Mouse (Mus musculus) erythroblast, embryonic 14.5 days (primary cell): ENCODE measurements at regions not wholly inside any gene's neighbourhood (a gene's known extent, or its start where the extent isn't known, plus 50 kb on each side); places are given as distances from the start of the nearest gene placed in this dataset.

Experiments
- H3K27me3 ChIP-seq: 2 replicates; pipeline ENCODE4 v1.6.1; 2012; ENCODE audit warnings: inconsistent platforms; ENCODE audit not compliant: control insufficient read depth
- H3K36me3 ChIP-seq: 2 replicates; pipeline ENCODE4 v1.6.1; 2012; ENCODE audit warnings: mild to moderate bottlenecking, inconsistent platforms; ENCODE audit not compliant: control insufficient read depth
- H3K4me1 ChIP-seq: 2 replicates; pipeline ENCODE4 v1.6.1; 2012; ENCODE audit warnings: inconsistent platforms; ENCODE audit not compliant: control insufficient read depth
- H3K4me3 ChIP-seq: replicated peaks from 2 replicates; pipeline ENCODE3; 2012; ENCODE audit warnings: moderate library complexity, mild to moderate bottlenecking, inconsistent platforms
- H3K9me3 ChIP-seq: 2 replicates; pipeline ENCODE4 v1.6.1; 2012; ENCODE audit warnings: low read length, inconsistent platforms, mixed read lengths; ENCODE audit not compliant: control insufficient read depth
- GATA1 ChIP-seq: IDR thresholded peaks from 2 replicates; pipeline ENCODE4 v1.6.1; 2012; ENCODE audit warnings: low read length, inconsistent platforms, mixed read lengths
- TAL1 ChIP-seq: IDR thresholded peaks from 3 replicates; pipeline ENCODE4 v1.6.1; 2012; ENCODE audit warnings: low read length, inconsistent platforms, mixed read lengths

DNA sequence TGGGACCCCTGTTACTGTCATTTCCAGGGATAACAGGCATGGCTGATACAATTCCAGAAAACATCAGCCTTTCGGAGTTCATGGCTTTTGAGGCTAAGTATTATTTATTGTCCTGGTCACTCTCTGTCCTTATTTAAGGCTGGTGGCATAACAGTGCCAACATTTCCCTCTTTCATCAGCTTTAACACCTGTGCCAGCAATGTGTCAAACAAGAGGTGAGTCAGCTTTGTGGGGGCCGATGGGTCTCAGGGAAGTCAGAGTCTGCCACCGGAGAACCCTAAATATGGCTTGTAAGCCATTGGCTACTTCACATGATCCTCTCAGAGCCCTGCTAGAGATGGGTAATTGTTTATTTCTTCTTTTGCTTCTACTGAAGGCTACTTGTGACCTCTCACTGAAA, 195.3 kb upstream of the Rad23b start:
- Histone ChIP-seq H3K36me3 (no peaks in the 10 kb centered on the region), H3K4me3 (no peak overlapping the region), H3K4me1 (no peaks in the 10 kb centered on the region), H3K9me3 (no peaks in the 10 kb centered on the region), H3K27me3 (no peaks in the 10 kb centered on the region)
- TF ChIP-seq GATA1: no peak
- no peak for TF ChIP-seq TAL1

DNA sequence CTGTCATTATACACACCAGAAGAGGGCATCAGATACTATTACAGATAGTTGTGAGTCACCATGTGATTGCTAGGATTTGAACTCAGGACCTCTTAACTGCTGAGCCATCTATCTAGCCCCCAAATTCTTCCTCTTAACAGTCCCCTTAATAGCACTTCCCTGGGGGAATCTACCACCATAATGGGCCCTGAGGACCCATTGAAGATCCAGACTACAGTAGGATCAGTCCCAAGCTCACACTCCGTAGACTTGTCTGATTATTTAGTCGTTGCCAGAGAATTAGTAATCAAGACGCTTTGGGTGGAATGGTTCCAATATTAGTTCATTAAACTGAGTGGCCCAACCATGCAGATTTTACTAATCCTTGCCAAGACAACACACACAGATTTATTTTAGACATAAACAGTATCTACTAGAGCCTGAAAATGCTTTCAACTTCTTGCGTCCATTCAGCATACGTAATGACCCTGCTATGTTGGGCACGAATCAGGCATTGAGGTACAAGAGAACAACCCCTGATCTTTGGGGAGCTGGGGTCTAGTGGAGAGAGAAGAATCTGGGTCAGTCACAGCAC, 191.6 kb upstream of the Rad23b start:
- Histone ChIP-seq H3K4me3 (no peak overlapping the region), H3K9me3 (no peaks in the 10 kb centered on the region), H3K4me1 (no peaks in the 10 kb centered on the region), H3K27me3 (no peaks in the 10 kb centered on the region), H3K36me3 (no peaks in the 10 kb centered on the region)
- TF ChIP-seq TAL1 (no peak), GATA1 (no peak)

DNA sequence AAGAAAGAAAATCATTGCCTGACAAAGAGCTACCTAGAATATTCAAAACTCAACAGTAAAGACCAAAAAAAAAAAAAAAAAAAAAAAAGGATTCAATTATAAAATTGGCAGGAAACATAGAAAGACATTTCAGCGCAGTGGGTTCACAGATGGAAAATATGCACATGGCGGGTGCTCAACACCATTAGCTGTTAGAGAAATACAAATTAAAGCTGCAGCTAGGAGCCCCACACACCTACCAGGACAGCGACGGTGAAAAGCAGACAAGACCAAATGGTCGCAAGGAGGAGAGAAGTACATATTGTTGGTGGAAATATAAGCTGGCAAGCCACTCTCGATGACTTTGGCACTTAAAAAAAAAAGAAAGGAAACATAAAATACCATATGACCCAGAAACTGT, 183.6 kb upstream of the Rad23b start:
- Histone ChIP-seq H3K9me3 (no peaks in the 10 kb centered on the region), H3K4me1 (no peaks in the 10 kb centered on the region), H3K4me3 (no peak overlapping the region), H3K27me3 (no peaks in the 10 kb centered on the region), H3K36me3 (no peaks in the 10 kb centered on the region)
- TF ChIP-seq TAL1 (no peak), GATA1 (no peak)

DNA sequence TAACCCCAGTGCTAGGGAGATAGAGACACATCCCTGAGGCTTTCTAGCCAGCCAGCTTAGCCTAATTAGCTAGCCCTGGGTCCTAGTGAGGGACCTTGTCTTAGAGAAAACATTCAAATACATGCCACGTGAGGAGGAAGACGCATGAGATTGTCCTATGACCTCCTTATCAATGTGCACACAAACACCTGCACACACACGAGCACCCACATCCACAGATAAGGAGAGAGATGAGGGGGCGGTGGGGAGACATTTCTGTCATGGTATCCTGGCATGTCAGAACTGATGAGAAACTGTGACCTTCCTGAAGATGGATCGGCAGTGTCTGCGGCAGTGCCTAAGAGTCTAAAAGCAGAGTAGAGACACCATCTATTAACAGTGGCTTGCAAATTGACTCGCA, 180.8 kb upstream of the Rad23b start:
- Histone ChIP-seq H3K4me1 (no peaks in the 10 kb centered on the region), H3K36me3 (no peaks in the 10 kb centered on the region), H3K4me3 (no peak overlapping the region), H3K27me3 (no peaks in the 10 kb centered on the region), H3K9me3 (no peaks in the 10 kb centered on the region)
- TF ChIP-seq TAL1 (no peak), GATA1 (no peak)

GRCm38 (mm10) chr4:55172334-55172891, 177.4 kb upstream of the Rad23b start:
- H3K4me3 ChIP-seq: no peak overlapping the region
- H3K9me3 ChIP-seq: no peaks in the 10 kb centered on the region
- TF ChIP-seq TAL1: no peak
- no peak for TF ChIP-seq GATA1
- no peaks in the 10 kb centered on the region for H3K4me1 ChIP-seq
- no peaks in the 10 kb centered on the region for H3K27me3 ChIP-seq
- no peaks in the 10 kb centered on the region for H3K36me3 ChIP-seq

DNA sequence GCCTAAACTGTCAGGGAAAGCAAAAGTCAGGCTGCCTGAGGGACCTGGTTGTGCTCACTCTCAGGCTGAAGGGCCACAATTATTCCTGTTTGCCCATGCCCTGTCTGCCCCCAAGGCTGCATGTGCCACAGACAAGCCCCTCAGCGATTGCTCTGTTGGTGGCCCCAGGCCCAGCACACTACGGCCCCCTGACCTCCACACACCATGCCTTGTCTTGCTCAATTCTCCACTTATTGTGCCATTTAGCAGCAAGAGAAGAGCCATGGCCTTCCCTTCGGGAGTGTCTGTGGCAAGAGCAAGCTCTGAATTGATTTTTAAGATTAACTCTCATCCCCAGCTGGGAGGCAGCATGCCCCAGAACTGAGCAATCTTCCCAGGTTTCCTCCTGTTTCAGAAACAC, 173.8 kb upstream of the Rad23b start:
- no peak overlapping the region for H3K4me3 ChIP-seq
- no peaks in the 10 kb centered on the region for H3K36me3 ChIP-seq
- H3K4me1 ChIP-seq: no peaks in the 10 kb centered on the region
- TF ChIP-seq GATA1 (no peak), TAL1 (no peak)
- no peaks in the 10 kb centered on the region for H3K27me3 ChIP-seq
- no peaks in the 10 kb centered on the region for H3K9me3 ChIP-seq

DNA sequence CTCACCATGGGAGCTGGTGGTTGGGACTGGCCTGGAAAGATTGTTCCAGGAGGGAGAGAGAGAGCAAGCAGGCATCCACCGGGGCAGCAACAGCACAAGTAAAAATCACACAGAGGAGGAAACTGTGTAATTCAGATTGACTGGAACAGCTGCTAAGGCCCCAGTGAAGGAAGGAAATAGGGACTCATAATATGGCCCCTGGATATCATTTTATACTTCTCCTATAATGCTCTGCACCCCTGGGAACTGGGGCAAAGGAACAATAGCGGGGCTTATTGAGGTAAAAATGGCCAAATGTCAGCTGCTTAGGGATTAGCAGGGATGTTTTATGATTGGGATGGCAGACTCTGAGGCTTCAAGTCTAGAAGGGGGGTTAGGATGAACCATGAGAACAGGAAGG, 170.4 kb upstream of the Rad23b start:
- H3K4me3 ChIP-seq: no peak overlapping the region
- H3K36me3 ChIP-seq: no peaks in the 10 kb centered on the region
- no peaks in the 10 kb centered on the region for H3K27me3 ChIP-seq
- TF ChIP-seq GATA1: no peak
- no peaks in the 10 kb centered on the region for H3K9me3 ChIP-seq
- H3K4me1 ChIP-seq: no peaks in the 10 kb centered on the region

- Histone ChIP-seq H3K4me1 (no peaks in the 10 kb centered on the region), H3K4me3 (no peak overlapping the region), H3K36me3 (no peaks in the 10 kb centered on the region), H3K9me3 (no peaks in the 10 kb centered on the region), H3K27me3 (no peaks in the 10 kb centered on the region)
- TF ChIP-seq TAL1 (no peak), GATA1 (no peak)
Measured at GRCm38 (mm10) chr4:55183519-55183918, 166.3 kb upstream of the Rad23b start.

DNA sequence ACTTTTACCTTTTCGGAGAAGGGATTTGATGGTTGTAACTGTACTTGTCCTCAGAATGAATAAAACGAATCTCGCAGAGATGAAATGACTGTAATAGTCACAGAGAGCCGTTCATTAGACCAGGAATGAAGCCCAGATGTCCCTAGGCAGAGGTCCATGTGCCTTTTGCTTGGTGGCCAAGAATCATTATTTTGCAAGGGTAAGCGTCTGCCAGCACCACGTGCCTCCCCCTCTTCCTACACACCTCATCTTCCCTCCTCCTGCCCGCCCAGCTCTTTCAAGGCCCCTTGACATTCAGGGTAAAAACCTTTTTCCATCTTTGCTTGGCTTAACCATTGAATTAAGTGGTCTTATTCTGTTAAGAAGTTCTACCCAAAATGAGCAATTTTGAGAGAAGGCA, 161.1 kb upstream of the Rad23b start:
- Histone ChIP-seq H3K36me3 (no peaks in the 10 kb centered on the region), H3K27me3 (no peaks in the 10 kb centered on the region), H3K9me3 (no peaks in the 10 kb centered on the region), H3K4me3 (no peak overlapping the region), H3K4me1 (no peaks in the 10 kb centered on the region)
- TF ChIP-seq GATA1: no peak
- TF ChIP-seq TAL1: no peak

DNA sequence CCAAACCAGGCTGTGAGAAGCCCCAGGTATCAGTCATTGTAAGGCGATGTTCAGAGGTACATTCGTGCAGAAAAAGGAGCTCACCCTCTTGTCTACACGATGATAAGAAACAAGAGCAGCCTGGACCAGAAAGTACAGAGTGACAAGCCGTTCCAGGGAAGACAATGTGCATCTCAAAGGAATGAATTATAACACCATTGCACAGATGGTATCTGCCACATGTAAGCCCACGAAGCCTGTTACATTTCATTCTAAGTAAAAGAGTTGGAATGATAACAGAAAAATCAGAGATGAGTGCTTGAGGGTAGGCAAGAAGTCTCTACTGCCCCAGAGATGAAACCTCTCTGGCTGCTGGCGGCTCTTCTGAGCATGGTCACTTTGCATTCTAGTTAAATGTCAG, 159.3 kb upstream of the Rad23b start:
- Histone ChIP-seq H3K4me1 (no peaks in the 10 kb centered on the region), H3K4me3 (no peak overlapping the region), H3K9me3 (no peaks in the 10 kb centered on the region), H3K27me3 (no peaks in the 10 kb centered on the region), H3K36me3 (no peaks in the 10 kb centered on the region)
- no peak for TF ChIP-seq TAL1
- TF ChIP-seq GATA1: no peak
